Mouse (Mus musculus) kidney, postnatal 10 days (tissue): ENCODE measurements around the gene Vps11.
"Not testable (repeated sequence)": the region's sequence is repeated elsewhere in the genome, so short reads cannot be mapped to it uniquely, and the experiment has no call there.

Experiments
- DNase-seq: peaks from one replicate; pipeline ENCODE4 v3.0.0; 2021; ENCODE audit warnings: mixed read lengths

Gene Vps11

DNA sequence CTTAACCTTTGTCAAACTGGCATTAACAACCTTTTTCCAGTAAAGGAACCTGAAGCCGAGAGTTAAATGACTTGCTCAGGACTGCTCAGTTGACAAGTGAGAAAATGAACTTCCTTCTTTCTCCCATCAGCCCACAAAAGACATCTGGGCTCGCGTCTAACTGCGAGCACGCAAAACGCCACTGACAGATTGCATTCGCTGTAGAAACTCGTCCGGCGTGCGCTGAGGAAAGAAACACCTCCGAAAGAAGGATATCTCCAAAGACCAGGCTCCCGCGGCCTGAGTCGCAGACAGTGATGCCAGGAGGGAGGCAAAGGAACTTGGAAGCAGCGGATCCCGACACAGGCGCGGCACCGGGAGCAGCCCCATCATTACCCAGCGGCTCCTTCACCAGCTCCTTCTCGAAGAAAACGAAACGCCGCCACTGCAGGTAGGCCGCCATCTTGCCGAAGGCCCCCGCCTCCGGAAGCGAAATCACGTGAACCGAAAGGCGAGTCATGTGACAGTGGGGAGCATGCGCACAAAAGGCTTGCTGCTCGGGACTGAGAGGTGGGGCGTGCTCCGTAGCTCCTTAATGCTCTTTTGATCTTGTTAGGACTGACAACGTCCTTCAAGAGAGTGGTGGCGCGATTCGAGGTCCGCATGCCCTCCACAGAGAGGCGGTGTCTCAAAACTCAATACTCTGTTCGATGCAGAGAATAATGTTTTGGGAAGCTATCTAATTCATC, at the start of gene Vps11:
TSS of gene Vps11 (minus strand) at position 481 of the 728 bp plus-strand sequence.
- DNase-seq = peak; percentile 97

GRCm38 (mm10) chr9:44410647-44411336, 49.3 kb upstream of the Vps11 start:
- no peak for DNase-seq

- not testable (repeated sequence) for DNase-seq
Measured at GRCm38 (mm10) chr9:44408693-44409092, 47.2 kb upstream of the Vps11 start.

- no peak for DNase-seq
Measured at GRCm38 (mm10) chr9:44407752-44408097, 46.3 kb upstream of the Vps11 start.

DNA sequence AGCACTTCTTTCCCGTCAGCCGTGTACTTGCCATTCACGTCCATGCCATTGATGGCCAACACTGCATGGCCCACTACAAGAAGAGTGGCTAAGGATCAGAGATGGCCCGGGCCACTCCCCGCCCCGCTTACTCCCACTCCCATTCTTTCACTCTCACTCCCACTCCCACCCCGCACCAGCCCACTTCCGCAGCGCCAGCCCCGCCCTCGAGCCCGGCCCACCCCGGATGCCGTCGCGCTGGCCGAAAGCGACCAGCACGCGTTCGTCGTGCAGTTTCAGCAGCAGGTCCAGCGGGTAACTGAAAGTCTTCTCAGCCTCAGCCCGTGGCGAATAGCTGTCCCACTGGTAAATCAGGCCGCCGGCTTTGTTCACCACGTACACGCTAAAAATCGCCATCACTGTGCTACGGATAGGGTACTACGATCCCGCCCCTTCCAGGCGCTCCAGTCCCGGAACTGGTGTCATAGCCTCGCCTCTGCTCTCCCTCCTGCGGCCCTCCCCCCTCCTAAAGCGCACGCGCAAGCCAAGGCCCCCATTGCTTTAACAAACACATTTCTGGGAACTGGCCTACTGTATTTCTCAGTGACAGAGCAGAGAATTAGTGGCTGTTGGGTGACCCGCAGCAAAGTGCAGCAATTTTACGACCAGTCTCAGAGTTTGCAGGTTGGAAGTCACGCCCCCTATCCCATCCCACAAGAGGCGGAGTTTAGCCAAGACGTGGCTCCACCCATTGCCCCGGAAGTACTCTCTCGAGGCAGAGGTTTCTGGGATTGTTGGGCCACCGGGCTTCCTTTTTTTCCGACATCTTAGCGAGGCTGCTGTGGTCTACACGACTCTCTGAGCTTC, 45.7 kb upstream of the Vps11 start, which contains the start of the genes Rps25 and Trappc4:
TSS of gene Rps25 (plus strand) at position 234 of the 846 bp plus-strand sequence.
TSS of gene Trappc4 (minus strand) at position 695 of the 846 bp plus-strand sequence.
- DNase-seq = peak; percentile 96

DNA sequence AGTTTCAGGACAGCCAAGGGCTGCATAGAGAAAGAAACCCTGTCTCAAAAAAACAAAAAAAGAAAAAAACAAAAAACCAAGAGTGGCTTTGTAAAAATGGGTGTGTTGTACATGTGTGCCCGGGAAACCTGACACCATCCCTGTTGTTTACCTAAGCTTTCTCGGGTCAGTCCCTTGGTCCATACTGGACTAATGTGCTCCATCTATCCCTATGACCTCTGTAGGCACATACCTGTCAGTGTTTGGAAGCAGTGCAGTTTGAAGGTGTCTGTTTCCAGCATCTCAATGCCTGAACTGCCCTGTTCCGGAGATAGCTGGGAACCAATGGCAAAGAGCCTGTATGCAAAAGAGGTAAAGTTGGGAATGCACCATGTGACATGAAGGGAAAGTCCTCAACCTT, 43.5 kb upstream of the Vps11 start:
- DNase-seq = no peak

DNA sequence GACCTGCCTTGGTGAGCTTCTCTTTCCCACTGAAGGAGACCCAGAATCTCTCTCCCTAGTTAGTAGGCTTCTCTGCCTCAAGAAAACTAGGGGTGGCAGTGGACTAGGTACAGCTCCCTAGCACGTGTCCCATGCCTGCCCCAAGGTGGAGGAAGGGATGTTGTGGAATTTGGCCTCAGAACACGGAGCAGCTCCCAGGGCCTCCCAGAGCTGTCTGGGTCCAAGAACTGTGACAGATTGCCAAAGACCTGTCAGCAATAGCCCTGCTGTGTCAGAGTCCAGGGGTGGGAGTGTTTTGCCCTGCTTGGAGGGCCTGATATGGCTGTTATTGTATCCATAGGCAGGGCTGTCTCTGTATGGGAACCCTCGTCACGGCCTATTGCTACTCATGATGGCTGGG, 39.6 kb upstream of the Vps11 start:
- DNase-seq = peak; percentile 69

GRCm38 (mm10) chr9:44399795-44400114, 38.3 kb upstream of the Vps11 start:
- no peak for DNase-seq

DNA sequence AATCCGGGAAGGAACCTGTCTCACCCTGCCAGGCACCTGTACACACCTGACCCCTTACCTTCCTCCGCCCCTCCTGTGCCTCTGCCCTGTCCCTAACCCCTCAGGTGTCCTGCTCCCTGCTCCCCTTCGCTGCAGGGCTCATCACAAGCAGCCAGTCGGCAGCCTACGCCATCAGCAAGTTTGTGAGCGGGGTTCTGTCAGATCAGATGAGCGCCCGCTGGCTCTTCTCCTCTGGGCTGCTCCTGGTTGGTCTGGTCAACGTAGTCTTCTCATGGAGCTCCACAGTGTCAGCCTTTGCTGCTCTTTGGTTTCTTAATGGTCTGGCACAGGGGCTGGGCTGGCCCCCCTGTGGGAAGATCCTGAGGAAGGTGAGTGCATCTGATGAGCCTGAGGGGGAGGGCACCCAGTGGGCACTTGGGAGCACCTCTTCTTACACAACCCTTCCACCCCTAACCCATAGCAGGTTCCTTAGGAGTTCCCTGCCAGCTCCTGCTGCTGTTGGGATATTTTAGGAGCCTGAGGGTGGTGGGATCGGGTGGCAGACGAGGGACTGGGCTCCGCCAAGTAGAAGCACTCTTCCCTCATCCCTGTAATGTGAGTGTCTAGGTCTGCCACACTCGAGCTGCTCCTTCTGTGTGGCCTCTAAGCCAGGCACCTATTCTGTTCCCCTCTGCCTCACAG, 37.8 kb upstream of the Vps11 start:
- DNase-seq = peak; percentile 26

DNA sequence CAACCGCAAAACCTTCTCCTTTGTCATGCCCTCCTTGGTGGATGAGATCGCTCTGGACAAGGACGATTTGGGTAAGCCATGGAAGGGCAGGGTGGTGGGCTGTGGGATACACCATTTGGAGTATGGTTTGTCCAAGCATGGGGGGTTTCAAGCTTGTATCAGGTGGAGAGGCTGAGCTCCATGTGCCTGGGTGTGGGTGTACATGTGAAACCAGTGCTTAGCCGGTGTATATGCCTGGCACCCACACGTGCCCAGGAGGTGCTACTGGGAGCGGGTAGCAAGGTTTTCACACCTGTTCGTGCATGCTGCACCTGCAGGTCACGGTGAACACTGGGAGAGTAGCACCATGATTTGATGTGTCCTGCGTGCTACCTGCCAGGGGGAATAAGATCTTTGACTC, 37.1 kb upstream of the Vps11 start:
- no peak for DNase-seq

DNA sequence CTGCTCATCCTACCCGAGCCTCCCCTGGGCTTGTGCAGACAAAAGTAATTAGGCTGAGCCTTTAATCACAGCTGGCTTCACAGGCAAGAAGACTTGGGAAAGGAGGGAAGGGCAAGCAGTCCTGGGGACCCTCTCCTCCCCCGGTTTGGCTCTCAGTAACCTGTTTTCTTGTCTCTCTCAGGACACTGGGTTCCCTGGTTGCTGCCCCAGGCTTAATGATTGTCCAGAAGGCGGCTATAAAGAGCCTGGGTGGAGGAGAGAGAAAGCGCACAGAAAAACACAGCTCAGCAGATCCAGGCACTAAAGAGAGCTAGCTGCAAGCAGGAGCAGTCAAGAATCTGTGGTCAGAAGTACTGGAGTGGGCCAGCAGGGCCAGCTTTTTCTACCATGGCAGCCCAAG, 36.6 kb upstream of the Vps11 start:
- peak; percentile 76 for DNase-seq

GRCm38 (mm10) chr9:44396684-44397411, 35.4 kb upstream of the Vps11 start, which contains the start of gene Slc37a4:
Gene Slc37a4, plus strand, starts transcription at chr9:44396852.
- peak; percentile 96 for DNase-seq

- peak; percentile 90 for DNase-seq
Measured at GRCm38 (mm10) chr9:44391466-44391865, 30.0 kb upstream of the Vps11 start.

- DNase-seq = peak; percentile 70
Measured at GRCm38 (mm10) chr9:44389273-44389672, 27.8 kb upstream of the Vps11 start.

GRCm38 (mm10) chr9:44387221-44387620, 25.8 kb upstream of the Vps11 start:
- DNase-seq = no peak

DNA sequence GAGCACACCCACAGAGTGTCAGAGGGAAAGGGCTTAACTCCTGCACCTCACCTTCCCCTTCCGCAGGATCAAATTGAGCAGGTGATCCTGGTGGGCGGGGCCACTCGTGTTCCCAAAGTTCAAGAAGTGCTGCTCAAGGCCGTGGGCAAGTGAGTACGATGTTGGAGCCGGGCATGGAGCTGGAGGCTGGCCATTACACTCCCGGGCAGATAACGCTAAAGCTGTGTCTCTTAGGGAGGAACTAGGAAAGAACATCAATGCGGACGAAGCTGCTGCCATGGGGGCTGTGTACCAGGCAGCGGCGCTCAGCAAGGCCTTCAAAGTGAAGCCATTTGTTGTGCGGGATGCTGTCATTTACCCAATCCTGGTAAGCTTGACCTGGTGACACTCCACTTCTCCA, 23.1 kb upstream of the Vps11 start:
- no peak for DNase-seq

DNA sequence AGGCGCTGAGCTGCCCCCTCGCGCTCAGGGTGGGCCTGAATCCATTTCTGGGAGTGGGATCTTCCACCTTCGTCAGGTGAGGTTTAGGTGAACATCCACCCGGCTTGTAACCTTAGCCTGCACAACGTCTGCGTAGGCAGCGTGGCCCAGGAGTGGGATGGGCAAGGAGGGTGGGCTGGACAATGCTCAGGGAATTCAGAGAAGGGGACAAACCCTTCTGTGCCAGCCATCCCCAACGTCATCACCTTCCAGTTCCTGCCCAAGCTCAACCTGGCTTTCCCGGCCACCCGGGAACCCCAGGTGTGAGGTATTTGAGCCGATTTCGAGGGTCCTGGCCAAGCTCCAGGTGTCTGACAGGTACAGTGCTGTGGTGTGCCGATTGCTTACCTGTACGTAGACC, 18.4 kb upstream of the Vps11 start:
- DNase-seq = peak; percentile 34

DNA sequence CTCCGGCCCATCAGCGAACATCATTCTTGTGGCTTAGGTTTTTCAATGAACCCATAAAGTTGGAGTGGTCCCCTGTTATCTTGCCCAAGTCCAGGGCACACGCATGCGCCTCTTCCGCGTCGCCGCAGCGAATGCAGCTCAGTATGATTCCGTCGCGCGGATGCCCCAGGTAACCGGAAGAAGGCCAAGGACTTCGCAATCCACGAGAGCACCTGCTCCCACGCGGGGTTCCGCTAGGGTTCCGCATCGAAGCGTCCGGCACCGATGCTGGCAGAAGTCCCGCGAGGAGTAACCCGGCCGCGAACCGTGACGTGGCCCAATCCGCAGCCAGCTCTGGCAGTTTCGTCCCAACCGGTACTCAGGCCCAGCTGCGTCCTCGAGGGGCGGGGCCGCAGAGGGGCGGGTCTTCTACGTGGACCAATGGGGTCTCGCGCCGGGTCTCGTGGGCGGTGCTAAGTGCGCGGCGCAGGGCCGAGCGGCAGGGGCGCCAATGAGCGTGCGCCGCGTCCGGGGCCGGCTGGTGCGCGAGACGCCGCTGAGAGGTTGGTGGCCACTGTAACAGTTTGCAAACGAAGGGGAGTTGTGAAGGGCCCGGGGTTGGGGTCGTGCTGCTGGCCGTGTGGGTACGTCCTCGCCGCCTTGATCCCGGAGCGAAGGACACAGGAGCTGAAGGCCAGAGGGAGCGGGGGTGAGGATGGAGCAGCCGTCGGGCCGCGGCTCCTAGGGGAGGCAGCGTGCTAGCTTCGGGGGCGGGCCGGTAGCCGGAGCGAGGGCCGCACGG, 17.8 kb upstream of the Vps11 start, which contains the start of gene Hyou1:
TSS of gene Hyou1 (plus strand) at position 437 of the 781 bp plus-strand sequence.
- DNase-seq = peak; percentile 100

GRCm38 (mm10) chr9:44378153-44378730, 16.8 kb upstream of the Vps11 start:
- no peak for DNase-seq

- DNase-seq = not testable (repeated sequence)
Measured at GRCm38 (mm10) chr9:44377335-44377734, 15.9 kb upstream of the Vps11 start.

- no peak for DNase-seq
Measured at GRCm38 (mm10) chr9:44376141-44376540, 14.7 kb upstream of the Vps11 start.
